Mouse (Mus musculus) midbrain, postnatal 0 days (tissue): ENCODE results near the gene Slc7a12. TPM values are rescaled to one million over a fixed set of nuclear protein-coding genes. Genes with fewer than 3 reads are reported as not detected.

ENCODE experiments used
- ATAC-seq: fragments of 200-750 bp; cut with Nextera tagmentation; 2 replicates; pipeline ENCODE4 v1.8.0; 2017; ENCODE audit warnings: moderate number of reproducible peaks, mild to moderate bottlenecking, moderate TSS enrichment, moderate library complexity; ENCODE audit not compliant: low FRiP score
- DNase-seq: peaks from one replicate; pipeline ENCODE4 v3.0.0-alpha.2; 2015; ENCODE audit warnings: low spot score
- H3K27ac ChIP-seq: fragments of 300-500 bp; sonication (generic); 2 replicates; pipeline ENCODE4 v1.5.1; 2014; ENCODE audit warnings: low read depth, mild to moderate bottlenecking, low read length, mixed read lengths
- H3K27me3 ChIP-seq: fragments of 300-500 bp; sonication (generic); 2 replicates; pipeline ENCODE4 v1.6.1; 2014; ENCODE audit warnings: low read length, control low read depth, mixed read lengths; ENCODE audit not compliant: insufficient read depth
- H3K36me3 ChIP-seq: fragments of 300-500 bp; sonication (generic); 2 replicates; pipeline ENCODE4 v1.6.1; 2014; ENCODE audit warnings: low read length, control low read depth, mixed read lengths; ENCODE audit not compliant: insufficient read depth
- H3K4me1 ChIP-seq: fragments of 300-500 bp; sonication (generic); 2 replicates; pipeline ENCODE4 v1.6.1; 2014; ENCODE audit warnings: mild to moderate bottlenecking, control low read depth, antibody characterized with exemption, low read length, mixed read lengths; ENCODE audit not compliant: insufficient read depth
- H3K4me2 ChIP-seq: fragments of 300-500 bp; sonication (generic); 2 replicates; pipeline ENCODE4 v1.6.1; 2014; ENCODE audit warnings: low read depth, mild to moderate bottlenecking, low read length, mixed read lengths; ENCODE audit not compliant: poor library complexity, severe bottlenecking
- H3K4me3 ChIP-seq: fragments of 300-500 bp; sonication (generic); 2 replicates; pipeline ENCODE4 v1.5.1; 2014; ENCODE audit warnings: low read depth, mild to moderate bottlenecking, low read length, moderate library complexity
- H3K9ac ChIP-seq: fragments of 300-500 bp; sonication (generic); replicated peaks from 2 replicates; pipeline ENCODE4 v1.6.1; 2014; ENCODE audit warnings: mild to moderate bottlenecking, low read length, moderate library complexity, mixed read lengths; ENCODE audit not compliant: poor library complexity, severe bottlenecking
- H3K9me3 ChIP-seq: fragments of 300-500 bp; sonication (generic); 2 replicates; pipeline ENCODE4 v1.6.1; 2016; ENCODE audit warnings: low read length, control low read depth
- CTCF ChIP-seq: IDR thresholded peaks from 2 replicates; pipeline ENCODE4 v1.5.1; 2016; ENCODE audit warnings: antibody characterized with exemption, mild to moderate bottlenecking
- WGBS: fragments of 180-500 bp; shearing (Covaris S2); extraction: QIAGEN DNeasy Blood & Tissue Kit; methylation state at CpG from one replicate; pipeline ENCODE4 v1.1.7; 2014; 5-methylcytosine and 5-hydroxymethylcytosine counted together
- polyA plus RNA-seq: library from polyadenylated mRNA; unstranded; fragments of >200 nt; fragmentation: Nextera tagmentation; extraction: Ambion mirVana; gene quantifications from 2 replicates; pipeline ENCODE4 v1.2.1, GENCODE M21; 2015
- total RNA-seq: library from RNA; depleted of rRNA; stranded (reverse); fragments of >200 nt; gene quantifications from 2 replicates; pipeline ENCODE4 v1.2.3, GENCODE M21; 2014; rRNA removed

The Slc7a12 gene
- not detected in 2 replicates for total RNA-seq
- not detected in 2 replicates for polyA plus RNA-seq

GRCm38 (mm10) chr3:14480397-14480796, at the start of gene Slc7a12:
TSS of gene Slc7a12 (plus strand) at chr3:14480697.
- Histone ChIP-seq H3K36me3 (no peaks in the 10 kb centered on the region), H3K9me3 (no peaks in the 10 kb centered on the region), H3K27ac (no peak within 1 kb of the TSS), H3K27me3 (no peaks in the 10 kb centered on the region), H3K4me1 (no peaks in the 10 kb centered on the region), H3K9ac (no peak within 1 kb of the TSS), H3K4me2 (no peak within 1 kb of the TSS), H3K4me3 (no peak within 1 kb of the TSS)
- DNase-seq (no peak), ATAC-seq (no peak)
- no peak for TF ChIP-seq CTCF

- WGBS: 90% methylated on average over 1 of the region's 1 CpGs
- no peak for ATAC-seq
Measured at GRCm38 (mm10) chr3:14432381-14432780, 48.1 kb upstream of the Slc7a12 start.

GRCm38 (mm10) chr3:14446015-14446414, 34.5 kb upstream of the Slc7a12 start:
- no peak for TF ChIP-seq CTCF
- DNase-seq (no peak), ATAC-seq (no peak)
- Histone ChIP-seq H3K9me3 (no peaks in the 10 kb centered on the region), H3K27ac (no peak overlapping the region), H3K4me3 (no peak overlapping the region), H3K27me3 (no peaks in the 10 kb centered on the region), H3K36me3 (no peaks in the 10 kb centered on the region), H3K9ac (no peak overlapping the region), H3K4me1 (no peaks in the 10 kb centered on the region), H3K4me2 (no peak overlapping the region)
- 89% methylated on average over 4 of the region's 4 CpGs for WGBS

More at GRCm38 (mm10) chr3:14432381-14432780, 48.1 kb upstream of the Slc7a12 start:
- no peaks in the 10 kb centered on the region for H3K36me3 ChIP-seq
- no peaks in the 10 kb centered on the region for H3K27me3 ChIP-seq
- H3K9me3 ChIP-seq: no peaks in the 10 kb centered on the region
- no peak overlapping the region for H3K4me3 ChIP-seq
- H3K4me2 ChIP-seq: no peak overlapping the region
- H3K9ac ChIP-seq: no peak overlapping the region
- no peak for DNase-seq
- H3K27ac ChIP-seq: no peak overlapping the region
- no peak for TF ChIP-seq CTCF
- no peaks in the 10 kb centered on the region for H3K4me1 ChIP-seq

- TF ChIP-seq CTCF: no peak
- no peak for DNase-seq
- Histone ChIP-seq H3K27ac (no peak overlapping the region), H3K4me3 (no peak overlapping the region), H3K4me2 (no peak overlapping the region), H3K9ac (no peak overlapping the region), H3K27me3 (no peaks in the 10 kb centered on the region), H3K36me3 (no peaks in the 10 kb centered on the region), H3K4me1 (no peaks in the 10 kb centered on the region), H3K9me3 (no peaks in the 10 kb centered on the region)
- ATAC-seq: no peak
- 94% methylated on average over 4 of the region's 4 CpGs for WGBS
Measured at GRCm38 (mm10) chr3:14446691-14447090, 33.8 kb upstream of the Slc7a12 start.

Other genes with a start within 250 kb of the Slc7a12 start
- 49.3 and 61.8 TPM in 2 replicates for gene 1810022K09Rik, start 130.6 kb downstream of the Slc7a12 start, total RNA-seq
- gene 1810022K09Rik, start 130.6 kb downstream of the Slc7a12 start, polyA plus RNA-seq: 316 and 337 TPM in 2 replicates
- 4.7 and 6.1 TPM in 2 replicates for gene Car13, start 161.0 kb downstream of the Slc7a12 start, total RNA-seq
- gene Car13, start 161.0 kb downstream of the Slc7a12 start, polyA plus RNA-seq: 3.9 and 4.1 TPM in 2 replicates